Comparison of ENCODE assay signal across 35 mouse cellular contexts in genomic region chr19:25615889-25616288, GRCm38 (mm10). TPM values are rescaled to one million over a fixed set of nuclear protein-coding genes. Genes with fewer than 3 reads are reported as not detected.
DNase-seq lines count a peak whose midpoint lies in the region; ATAC-seq and TF ChIP-seq lines count a peak whose summit lies in the region.
"Had no signal": no experiment of that assay in that cellular context is flagged by ENCODE, and none has a peak within 500 bp of the region (broad histone marks: within the 10 kb centered on the region; RNA-seq: fewer than 3 reads in every experiment).

No protein-coding gene starts in this region.

- no peak for TF ChIP-seq CTCF in hindbrain, postnatal 0 days (IDR thresholded peaks at IDR 0.05; ENCODE audit: low read depth)
- TF ChIP-seq CTCF in brain, embryonic 14.5 days (IDR thresholded peaks at IDR 0.05; ENCODE audit: borderline replicate concordance, extremely low read depth, insufficient read depth, insufficient read length) = no peak

- no peak for ATAC-seq in forebrain, embryonic 12.5 days (ENCODE audit: low FRiP score)
- ATAC-seq in forebrain, embryonic 15.5 days (replicated peaks) = no peak
- ATAC-seq in hindbrain, embryonic 11.5 days (ENCODE audit: low FRiP score) = no peak
- ATAC-seq in hindbrain, postnatal 0 days = no peak
- ATAC-seq in activated CD4-positive, CD25-positive, alpha-beta regulatory T cell, adult 4 months = no peak
- ATAC-seq: hindbrain, embryonic 16.5 days; inflammation-experienced regulatory T-cells, adult 6 months; intestine, postnatal 0 days; Patski had no signal

- H3K4me2 ChIP-seq in forebrain, embryonic 12.5 days = peak overlapping the region; percentile 42
- H3K4me2 ChIP-seq in forebrain, embryonic 15.5 days (replicated peaks) = no peak overlapping the region
- no peak overlapping the region for H3K4me2 ChIP-seq in hindbrain, embryonic 11.5 days (replicated peaks; ENCODE audit: low read depth, low read length)
- H3K4me2 ChIP-seq in hindbrain, postnatal 0 days (ENCODE audit: low read depth, low read length) = no peak overlapping the region
- H3K4me2 ChIP-seq: embryonic facial prominence, embryonic 13.5 days; heart, embryonic 11.5 days; hindbrain, embryonic 13.5 days had no signal

- peak overlapping the region; percentile 14; the same call in 1 of the 2 replicates for H3K4me3 ChIP-seq in forebrain, embryonic 12.5 days (replicated peaks)
- no peak overlapping the region for H3K4me3 ChIP-seq in forebrain, embryonic 15.5 days
- H3K4me3 ChIP-seq in hindbrain, embryonic 11.5 days (ENCODE audit: low read depth, low read length) = no peak overlapping the region
- H3K4me3 ChIP-seq in hindbrain, postnatal 0 days (ENCODE audit: low read length) = no peak overlapping the region
- H3K4me3 ChIP-seq: embryonic facial prominence, embryonic 13.5 days; erythroblast, embryonic 14.5 days; gastrocnemius, adult 2 months; hindbrain, embryonic 13.5 days had no signal

- peak; percentile 11 for DNase-seq in hindbrain, embryonic 11.5 days (ENCODE audit: low spot score)
- DNase-seq in hindbrain, postnatal 0 days (ENCODE audit: low spot score) = no peak
- DNase-seq in brain, embryonic 14.5 days (ENCODE audit: low read depth) = peak; percentile 14
- DNase-seq: adrenal gland, adult 2 months; adrenal gland, postnatal 14 days; B cell, adult 2 months; cerebellum, adult 11-12 months; cerebellum, adult 8-10 months; cerebellum, postnatal 36 days; embryo, embryonic 11 days; gastrocnemius, adult 2 months; gastrocnemius, postnatal 14 days; heart, adult 11 months; kidney, adult 2 months had no signal

- TF ChIP-seq POLR2A in brain, embryonic 14.5 days (IDR thresholded peaks at IDR 0.05; ENCODE audit: borderline replicate concordance, extremely low read depth, insufficient read depth, insufficient read length, poor library complexity, severe bottlenecking) = no peak

- H3K27me3 ChIP-seq in forebrain, embryonic 12.5 days = peaks cover 93% of the 10 kb centered on the region
- peaks cover 59% of the 10 kb centered on the region for H3K27me3 ChIP-seq in forebrain, embryonic 15.5 days
- peaks cover 75% of the 10 kb centered on the region for H3K27me3 ChIP-seq in hindbrain, embryonic 11.5 days (ENCODE audit: control insufficient read depth, insufficient read depth, low read length)
- peaks cover 91% of the 10 kb centered on the region for H3K27me3 ChIP-seq in hindbrain, postnatal 0 days (ENCODE audit: insufficient read depth, low read length)
- H3K27me3 ChIP-seq: CH12.LX had no signal

- H3K4me1 ChIP-seq in forebrain, embryonic 12.5 days = peaks cover 17% of the 10 kb centered on the region
- H3K4me1 ChIP-seq in forebrain, embryonic 15.5 days = peaks cover 9% of the 10 kb centered on the region
- peaks cover 4% of the 10 kb centered on the region for H3K4me1 ChIP-seq in hindbrain, embryonic 11.5 days (replicated peaks; ENCODE audit: control insufficient read depth, insufficient read depth, low read length)
- no peaks in the 10 kb centered on the region for H3K4me1 ChIP-seq in hindbrain, postnatal 0 days (ENCODE audit: insufficient read depth, low read length)

- no peaks in the 10 kb centered on the region for H3K36me3 ChIP-seq in forebrain, embryonic 12.5 days (replicated peaks)
- no peaks in the 10 kb centered on the region for H3K36me3 ChIP-seq in forebrain, embryonic 15.5 days
- no peaks in the 10 kb centered on the region for H3K36me3 ChIP-seq in hindbrain, embryonic 11.5 days (ENCODE audit: control insufficient read depth, insufficient read depth, low read length)
- no peaks in the 10 kb centered on the region for H3K36me3 ChIP-seq in hindbrain, postnatal 0 days (ENCODE audit: insufficient read depth, low read length)
- H3K36me3 ChIP-seq: embryonic facial prominence, embryonic 10.5 days; embryonic facial prominence, embryonic 13.5 days; G1E; hindbrain, embryonic 13.5 days had no signal

- 34% methylated on average over 6 of the region's 6 CpGs for WGBS in forebrain, embryonic 12.5 days
- 36% methylated on average over 6 of the region's 6 CpGs for WGBS in forebrain, embryonic 15.5 days
- 27% methylated on average over 6 of the region's 6 CpGs for WGBS in hindbrain, embryonic 11.5 days
- 20% methylated on average over 6 of the region's 6 CpGs for WGBS in hindbrain, postnatal 0 days

- no peak overlapping the region; the same call in 1 of the 2 replicates for H3K9ac ChIP-seq in forebrain, embryonic 12.5 days
- H3K9ac ChIP-seq in forebrain, embryonic 15.5 days (replicated peaks) = no peak overlapping the region
- H3K9ac ChIP-seq in hindbrain, embryonic 11.5 days (ENCODE audit: low read depth, low read length) = no peak overlapping the region
- no peak overlapping the region for H3K9ac ChIP-seq in hindbrain, postnatal 0 days (replicated peaks; ENCODE audit: low read length)
- H3K9ac ChIP-seq: embryonic facial prominence, embryonic 13.5 days; hindbrain, embryonic 13.5 days had no signal

- peak overlapping the region; percentile 59 for H3K27ac ChIP-seq in forebrain, embryonic 12.5 days
- no peak overlapping the region for H3K27ac ChIP-seq in forebrain, embryonic 15.5 days (replicated peaks)
- H3K27ac ChIP-seq in hindbrain, embryonic 11.5 days (ENCODE audit: low read depth, low read length) = no peak overlapping the region
- no peak overlapping the region for H3K27ac ChIP-seq in hindbrain, postnatal 0 days
- H3K27ac ChIP-seq: embryonic facial prominence, embryonic 10.5 days; embryonic facial prominence, embryonic 13.5 days; gastrocnemius, adult 2 months; hindbrain, embryonic 13.5 days had no signal

- no peaks in the 10 kb centered on the region for H3K9me3 ChIP-seq in forebrain, embryonic 12.5 days
- H3K9me3 ChIP-seq in forebrain, embryonic 15.5 days = no peaks in the 10 kb centered on the region
- H3K9me3 ChIP-seq in hindbrain, embryonic 11.5 days (ENCODE audit: control insufficient read depth, low read length) = no peaks in the 10 kb centered on the region
- no peaks in the 10 kb centered on the region for H3K9me3 ChIP-seq in hindbrain, postnatal 0 days (ENCODE audit: low read length)
- H3K9me3 ChIP-seq: embryonic facial prominence, embryonic 10.5 days; embryonic facial prominence, embryonic 13.5 days; hindbrain, embryonic 13.5 days had no signal

RNA-seq across cellular contexts. Expression of gene Dmrt3, which starts 5.8 kb away (rescaled TPM):
- 11.8 and 18.9 TPM in 2 replicates for polyA plus RNA-seq in forebrain, embryonic 12.5 days (2016; fragmentation: Nextera tagmentation; extraction: Ambion mirVana)
- 3.1 and 5.5 TPM in 2 replicates for polyA plus RNA-seq in forebrain, embryonic 15.5 days (2015; fragmentation: Nextera tagmentation; extraction: Ambion mirVana)
- polyA plus RNA-seq in hindbrain, embryonic 11.5 days (2014; fragmentation: Nextera tagmentation; extraction: Ambion mirVana) = 0.67 and 1.2 TPM in 2 replicates
- 0.31 and 1.8 TPM in 2 replicates for total RNA-seq in hindbrain, postnatal 0 days (2014; rRNA removed)
- 0.21 and 0.26 TPM in 2 replicates for polyA plus RNA-seq in hindbrain, postnatal 0 days (2015; fragmentation: Nextera tagmentation; extraction: Ambion mirVana)
- polyA plus RNA-seq in brain, embryonic 14.5 days (2012; rRNA removed) = 2.1 and 7.2 TPM in 2 replicates
- not detected for polyA plus RNA-seq in activated CD4-positive, CD25-positive, alpha-beta regulatory T cell, adult 4 months (2017; shearing (Covaris generic))
- total RNA-seq: adrenal gland, adult 2 months; adrenal gland, postnatal 14 days; adrenal gland, postnatal 4 days; CH12.LX; gastrocnemius, adult 2 months; gastrocnemius, postnatal 14 days; gastrocnemius, postnatal 4 days; heart, adult 8-10 months; heart, postnatal 25 days; hematopoietic stem cell, adult 5-6 weeks had no signal
- polyA plus RNA-seq: adrenal gland, adult 2 months; erythroblast, embryonic 14.5 days; frontal cortex, adult 2 months; G1E; heart, postnatal 0 days; inflammation-experienced regulatory T-cells, adult 6 months; intestine, postnatal 0 days; kidney, adult 2 months; Patski had no signal

RNA-seq across cellular contexts. Expression of gene Dmrt2, which starts 56.3 kb away (rescaled TPM):
- 0.46 and 0.78 TPM in 2 replicates for polyA plus RNA-seq in forebrain, embryonic 12.5 days (2016; fragmentation: Nextera tagmentation; extraction: Ambion mirVana)
- polyA plus RNA-seq in forebrain, embryonic 15.5 days (2015; fragmentation: Nextera tagmentation; extraction: Ambion mirVana) = 1.1 and 1.5 TPM in 2 replicates
- 3.0 and 3.4 TPM in 2 replicates for polyA plus RNA-seq in hindbrain, embryonic 11.5 days (2014; fragmentation: Nextera tagmentation; extraction: Ambion mirVana)
- total RNA-seq in hindbrain, postnatal 0 days (2014; rRNA removed) = not detected in 2 replicates
- not detected in 2 replicates for polyA plus RNA-seq in hindbrain, postnatal 0 days (2015; fragmentation: Nextera tagmentation; extraction: Ambion mirVana)
- polyA plus RNA-seq in brain, embryonic 14.5 days (2012; rRNA removed) = 0.67 and 1.3 TPM in 2 replicates
- not detected for polyA plus RNA-seq in activated CD4-positive, CD25-positive, alpha-beta regulatory T cell, adult 4 months (2017; shearing (Covaris generic))
- total RNA-seq: CH12.LX; G1E; hematopoietic stem cell, adult 5-6 weeks had no signal
- polyA plus RNA-seq: G1E; heart, postnatal 0 days; hindbrain, embryonic 16.5 days; inflammation-experienced regulatory T-cells, adult 6 months; Patski had no signal
